Mouse (Mus musculus): ENCODE measurements around the gene Gm45021. TPM values are rescaled to one million over a fixed set of nuclear protein-coding genes. Genes with fewer than 3 reads are reported as not detected.
"Not testable (repeated sequence)": the region's sequence is repeated elsewhere in the genome, so short reads cannot be mapped to it uniquely, and the experiment has no call there.

Gene Gm45021
- polyA plus RNA-seq, 1 experiment: not detected

- DNase-seq (ENCODE audit: low read depth in 1 of 2, low spot score in 2 of 2): no peak
- Histone ChIP-seq H3K36me3 (ENCODE audit: control insufficient read depth, insufficient read depth, low read length) (no peaks in the 10 kb centered on the region; the same call in 1 of the 2 replicates), H3K27me3 (ENCODE audit: control insufficient read depth, insufficient read depth, low read length) (no peaks in the 10 kb centered on the region), H3K27ac (ENCODE audit: insufficient read depth, low read length) (no peak overlapping the region), H3K4me3 (ENCODE audit: extremely low read depth, insufficient read depth, insufficient read length) (no peak overlapping the region), H3K4me1 (ENCODE audit: control insufficient read depth, insufficient read depth, insufficient read length) (no peaks in the 10 kb centered on the region)
- no peak for TF ChIP-seq POLR2A (IDR thresholded peaks at IDR 0.05; ENCODE audit: low read depth, low read length)
- no peak for TF ChIP-seq CTCF (IDR thresholded peaks at IDR 0.05; ENCODE audit: extremely low read depth, insufficient read depth, insufficient read length, insufficient replicate concordance)
- 89% methylated on average over 3 of the region's 3 CpGs for WGBS
These were observed 21.2 kb downstream of the Gm45021 start for GRCm38 (mm10) chr6:48610657-48611056.

DNA sequence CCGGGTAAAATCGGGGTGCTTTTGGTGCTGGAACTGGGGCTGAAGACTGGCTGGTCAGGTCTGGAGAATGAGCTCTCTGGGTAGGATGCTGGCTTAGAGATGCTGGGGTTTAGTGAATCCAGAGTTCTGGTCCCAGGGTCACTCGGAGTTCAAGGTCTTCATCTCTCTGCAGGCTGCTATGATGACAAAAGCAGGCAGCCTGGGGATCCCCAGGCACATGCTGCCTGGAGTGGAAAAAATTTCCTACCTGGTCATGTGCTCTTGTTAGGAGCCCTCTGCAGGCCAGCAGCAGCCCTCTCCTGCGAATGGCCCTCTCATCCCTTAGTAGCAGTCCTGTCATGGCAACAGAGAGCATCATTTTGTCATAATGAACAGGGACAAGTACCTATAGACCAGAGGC, 24.1 kb downstream of the Gm45021 start:
- TF ChIP-seq CTCF (IDR thresholded peaks at IDR 0.05; ENCODE audit: extremely low read depth, insufficient read depth, insufficient read length, insufficient replicate concordance) (no peak), POLR2A (IDR thresholded peaks at IDR 0.05; ENCODE audit: low read depth, low read length) (no peak)
- H3K27ac ChIP-seq (ENCODE audit: insufficient read depth, low read length): no peak overlapping the region
- 95% methylated on average over 4 of the region's 4 CpGs for WGBS
- no peaks in the 10 kb centered on the region for H3K27me3 ChIP-seq (ENCODE audit: control insufficient read depth, insufficient read depth, low read length)
- H3K4me3 ChIP-seq (ENCODE audit: extremely low read depth, insufficient read depth, insufficient read length): no peak overlapping the region
- H3K36me3 ChIP-seq (ENCODE audit: control insufficient read depth, insufficient read depth, low read length): no peaks in the 10 kb centered on the region; the same call in 1 of the 2 replicates
- H3K4me1 ChIP-seq (ENCODE audit: control insufficient read depth, insufficient read depth, insufficient read length): no peaks in the 10 kb centered on the region
- no peak for DNase-seq (ENCODE audit: low read depth in 1 of 2, low spot score in 2 of 2)

DNA sequence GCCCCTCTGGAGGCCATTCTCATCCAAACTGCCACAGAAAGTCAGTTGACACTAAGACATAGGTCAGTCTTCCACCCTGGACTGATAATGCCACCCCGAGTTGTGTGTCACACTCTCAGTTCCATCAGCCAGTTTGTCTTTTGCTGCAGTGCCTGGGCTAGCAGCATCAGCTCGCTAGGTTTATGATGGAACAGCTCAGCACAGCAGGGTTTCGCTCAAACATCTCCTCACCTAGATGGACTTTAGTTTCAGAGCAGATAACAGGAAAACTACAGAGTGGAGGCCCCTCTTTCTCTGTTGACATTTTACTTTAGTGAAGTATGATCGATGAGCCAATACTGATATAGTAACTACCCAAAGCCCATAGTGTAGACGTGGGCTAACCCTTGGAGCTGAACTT, 25.3 kb downstream of the Gm45021 start:
- DNase-seq (ENCODE audit: low read depth in 1 of 2, low spot score in 2 of 2): no peak
- Histone ChIP-seq H3K4me3 (ENCODE audit: extremely low read depth, insufficient read depth, insufficient read length) (no peak overlapping the region), H3K4me1 (ENCODE audit: control insufficient read depth, insufficient read depth, insufficient read length) (no peaks in the 10 kb centered on the region), H3K27me3 (ENCODE audit: control insufficient read depth, insufficient read depth, low read length) (no peaks in the 10 kb centered on the region), H3K27ac (ENCODE audit: insufficient read depth, low read length) (no peak overlapping the region), H3K36me3 (ENCODE audit: control insufficient read depth, insufficient read depth, low read length) (peaks cover 6% of the 10 kb centered on the region)
- WGBS: 93% methylated on average over 5 of the region's 5 CpGs
- TF ChIP-seq CTCF (IDR thresholded peaks at IDR 0.05; ENCODE audit: extremely low read depth, insufficient read depth, insufficient read length, insufficient replicate concordance) (no peak), POLR2A (IDR thresholded peaks at IDR 0.05; ENCODE audit: low read depth, low read length) (no peak)

DNA sequence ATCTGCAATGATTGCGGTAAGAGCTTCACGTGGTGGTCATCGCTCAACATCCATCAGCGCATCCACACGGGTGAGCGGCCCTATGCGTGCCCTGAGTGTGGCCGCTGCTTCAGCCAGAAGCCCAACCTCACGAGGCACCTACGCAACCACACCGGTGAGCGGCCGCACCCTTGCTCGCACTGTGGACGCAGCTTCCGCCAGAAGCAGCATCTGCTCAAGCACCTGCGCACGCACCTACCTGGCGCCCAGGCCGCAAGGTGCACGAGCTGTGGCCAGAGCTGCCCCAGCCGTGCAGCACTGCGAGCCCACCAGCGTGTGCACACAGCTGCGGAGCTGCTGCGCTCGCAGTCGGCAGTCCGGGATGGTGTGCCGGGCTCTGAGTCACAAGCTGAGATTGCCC, 30.6 kb downstream of the Gm45021 start:
- Histone ChIP-seq H3K27me3 (ENCODE audit: control insufficient read depth, insufficient read depth, low read length) (no peaks in the 10 kb centered on the region), H3K27ac (ENCODE audit: insufficient read depth, low read length) (no peak overlapping the region), H3K4me3 (ENCODE audit: extremely low read depth, insufficient read depth, insufficient read length) (no peak overlapping the region), H3K36me3 (ENCODE audit: control insufficient read depth, insufficient read depth, low read length) (peaks cover 15% of the 10 kb centered on the region), H3K4me1 (ENCODE audit: control insufficient read depth, insufficient read depth, insufficient read length) (no peaks in the 10 kb centered on the region)
- WGBS: 96% methylated on average over 30 of the region's 30 CpGs
- no peak for DNase-seq (ENCODE audit: low read depth in 1 of 2, low spot score in 2 of 2)
- TF ChIP-seq CTCF (IDR thresholded peaks at IDR 0.05; ENCODE audit: extremely low read depth, insufficient read depth, insufficient read length, insufficient replicate concordance): no peak
- TF ChIP-seq POLR2A (IDR thresholded peaks at IDR 0.05; ENCODE audit: low read depth, low read length): no peak

DNA sequence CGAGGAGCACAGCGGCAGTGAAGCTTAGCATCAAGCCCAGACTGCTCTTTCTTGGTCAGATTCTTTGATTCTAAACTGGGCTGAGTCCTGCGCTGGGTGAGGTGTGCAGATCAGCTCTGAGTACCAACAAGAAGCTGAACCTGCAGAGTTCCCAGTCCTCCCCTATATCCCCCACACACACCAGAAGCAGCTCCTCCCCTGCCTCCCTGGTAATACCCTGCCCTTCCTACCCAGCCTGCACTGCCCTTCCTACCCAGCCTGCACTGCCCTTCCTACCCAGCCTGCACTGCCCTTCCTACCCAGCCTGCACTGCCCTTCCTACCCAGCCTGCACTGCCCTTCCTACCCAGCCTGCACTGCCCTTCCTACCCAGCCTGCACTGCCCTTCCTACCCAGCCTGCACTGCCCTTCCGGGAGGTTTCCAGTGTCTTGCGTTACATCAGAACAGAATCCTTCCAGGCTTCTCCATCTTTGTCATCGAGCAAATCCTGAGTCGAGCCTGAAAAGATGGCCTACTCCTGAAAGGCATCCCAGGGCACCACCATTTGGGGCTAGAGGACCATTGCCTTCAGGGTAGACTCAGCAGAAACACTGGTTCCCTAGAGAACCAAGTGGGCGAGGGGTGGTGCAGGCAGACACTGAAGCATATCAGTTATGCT, 32.9 kb downstream of the Gm45021 start:
- not testable (repeated sequence) for H3K4me3 ChIP-seq (ENCODE audit: extremely low read depth, insufficient read depth, insufficient read length); H3K4me1 ChIP-seq (ENCODE audit: control insufficient read depth, insufficient read depth, insufficient read length); H3K27me3 ChIP-seq (ENCODE audit: control insufficient read depth, insufficient read depth, low read length); DNase-seq (ENCODE audit: low read depth in 1 of 2, low spot score in 2 of 2); H3K27ac ChIP-seq (ENCODE audit: insufficient read depth, low read length)
- peaks cover 15% of the 10 kb centered on the region for H3K36me3 ChIP-seq (ENCODE audit: control insufficient read depth, insufficient read depth, low read length)
- 86% methylated on average over 8 of the region's 8 CpGs for WGBS

DNA sequence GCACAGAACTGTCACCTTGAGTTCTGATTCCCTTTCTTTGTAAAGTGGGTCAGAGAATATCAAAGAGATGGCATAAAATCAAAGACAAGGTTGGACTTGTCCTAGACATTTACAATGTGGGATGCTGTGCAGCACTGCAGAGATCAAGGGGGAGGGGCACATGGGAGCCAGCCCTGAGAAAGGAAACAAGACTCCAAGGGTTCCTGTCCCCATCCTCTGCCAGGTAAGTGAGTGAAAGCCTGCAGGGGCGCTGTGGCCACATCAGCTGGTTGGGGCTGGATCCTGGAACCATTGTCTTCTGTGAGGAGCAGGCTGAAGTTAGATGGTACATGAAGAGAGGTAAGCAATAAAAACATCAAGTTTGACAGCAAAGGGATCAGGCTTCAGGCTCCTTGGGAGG, 34.0 kb downstream of the Gm45021 start:
- WGBS: 82% methylated on average over 1 of the region's 1 CpGs
- Histone ChIP-seq H3K4me3 (ENCODE audit: extremely low read depth, insufficient read depth, insufficient read length) (no peak overlapping the region), H3K27me3 (ENCODE audit: control insufficient read depth, insufficient read depth, low read length) (peaks cover 6% of the 10 kb centered on the region), H3K27ac (ENCODE audit: insufficient read depth, low read length) (no peak overlapping the region), H3K4me1 (ENCODE audit: control insufficient read depth, insufficient read depth, insufficient read length) (peaks cover 2% of the 10 kb centered on the region; the same call in 1 of the 2 replicates), H3K36me3 (ENCODE audit: control insufficient read depth, insufficient read depth, low read length) (peaks cover 15% of the 10 kb centered on the region)
- no peak for TF ChIP-seq CTCF (IDR thresholded peaks at IDR 0.05; ENCODE audit: extremely low read depth, insufficient read depth, insufficient read length, insufficient replicate concordance)
- DNase-seq (ENCODE audit: low read depth in 1 of 2, low spot score in 2 of 2): no peak

- peaks cover 6% of the 10 kb centered on the region for H3K27me3 ChIP-seq (ENCODE audit: control insufficient read depth, insufficient read depth, low read length)
- H3K4me1 ChIP-seq (ENCODE audit: control insufficient read depth, insufficient read depth, insufficient read length): peaks cover 12% of the 10 kb centered on the region
- H3K27ac ChIP-seq (ENCODE audit: insufficient read depth, low read length): no peak within 1 kb of the TSS
- H3K36me3 ChIP-seq (ENCODE audit: control insufficient read depth, insufficient read depth, low read length): no peaks in the 10 kb centered on the region
- no peak for TF ChIP-seq POLR2A (IDR thresholded peaks at IDR 0.05; ENCODE audit: low read depth, low read length)
- TF ChIP-seq CTCF (IDR thresholded peaks at IDR 0.05; ENCODE audit: extremely low read depth, insufficient read depth, insufficient read length, insufficient replicate concordance): no peak
- no peak for DNase-seq (ENCODE audit: low read depth in 1 of 2, low spot score in 2 of 2)
- peak within 1 kb of the TSS; percentile 51 for H3K4me3 ChIP-seq (ENCODE audit: extremely low read depth, insufficient read depth, insufficient read length)
- 86% methylated on average over 8 of the region's 8 CpGs for WGBS
These were observed 37.1 kb downstream of the Gm45021 start, which contains the start of gene AI854703 for GRCm38 (mm10) chr6:48626464-48626863. Gene AI854703 (plus strand): TSS chr6:48626764.

All from spleen, adult 2 months (tissue).